Mouse (Mus musculus) retina, embryonic 14.5 days (tissue): ENCODE data around the gene Apol9b.

Experiments used
- DNase-seq: peaks from one replicate; pipeline ENCODE4 v3.0.0-alpha.2; 2015; ENCODE audit warnings: low spot score

Gene Apol9b

DNA sequence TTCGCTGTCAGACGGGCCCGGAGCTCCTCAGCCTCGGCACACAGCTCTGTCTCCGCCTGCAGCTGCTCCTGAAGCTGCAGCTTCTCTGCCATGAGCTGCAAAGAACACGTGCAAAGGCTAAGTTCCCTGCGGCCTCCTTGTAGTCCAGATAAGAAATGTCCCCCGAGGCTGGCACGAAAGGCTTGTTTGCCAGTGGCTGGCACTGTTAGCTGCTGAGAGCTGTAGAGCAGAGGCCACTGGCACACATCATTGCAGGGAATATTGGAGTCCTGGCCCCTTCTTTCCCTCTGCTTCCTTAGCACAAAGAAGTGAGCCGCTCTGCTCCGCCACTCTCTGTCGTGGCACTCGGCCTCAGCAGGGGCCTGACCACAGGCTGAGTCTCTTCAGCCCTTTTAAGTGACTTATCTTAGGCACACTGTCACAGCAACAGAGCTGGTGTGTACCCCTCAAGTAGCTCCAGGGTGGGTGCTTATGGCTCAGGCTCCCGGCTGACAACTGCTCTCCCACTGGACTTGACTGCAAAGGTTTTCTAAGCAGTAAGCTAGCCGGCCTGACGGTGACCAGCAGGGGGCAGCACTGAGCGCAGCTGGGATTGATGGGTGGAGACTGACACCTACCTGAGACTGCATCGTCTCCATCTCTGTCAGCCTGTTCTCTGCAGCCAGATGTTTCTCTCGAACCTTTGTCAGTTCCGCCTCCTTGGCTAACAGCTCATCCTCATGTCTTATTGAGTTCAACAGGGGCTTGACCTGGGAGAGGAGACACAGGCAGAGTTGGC is 46.5 kb downstream of the Apol9b start:
- DNase-seq: peak; percentile 88

DNA sequence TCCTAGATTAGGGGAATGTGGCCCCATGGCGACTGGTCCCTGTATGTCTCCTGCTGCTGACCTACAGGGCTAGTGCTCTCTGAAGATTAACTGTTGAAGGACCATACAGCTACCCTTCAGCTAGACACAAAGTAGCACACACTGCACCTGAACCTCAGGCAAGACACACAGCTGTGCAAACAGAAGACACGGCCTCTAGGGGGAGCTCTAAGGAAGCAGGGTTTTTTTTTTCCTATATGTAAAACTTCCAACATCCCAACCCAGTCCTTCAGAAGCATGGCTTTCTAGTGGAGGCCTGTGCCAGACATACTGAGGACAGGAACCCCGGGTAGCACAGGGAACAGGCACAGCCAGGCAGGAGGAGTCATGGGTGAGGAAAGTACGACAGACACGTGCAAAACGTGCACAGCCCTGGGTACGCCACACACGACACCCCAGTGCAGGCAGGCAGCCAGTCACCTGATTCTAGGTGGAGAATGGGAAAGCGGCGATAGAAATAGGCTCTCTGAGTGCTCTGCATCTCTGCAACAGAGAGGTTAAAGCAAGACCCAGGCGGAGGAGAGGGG is 53.7 kb downstream of the Apol9b start:
- peak; percentile 65 for DNase-seq

DNA sequence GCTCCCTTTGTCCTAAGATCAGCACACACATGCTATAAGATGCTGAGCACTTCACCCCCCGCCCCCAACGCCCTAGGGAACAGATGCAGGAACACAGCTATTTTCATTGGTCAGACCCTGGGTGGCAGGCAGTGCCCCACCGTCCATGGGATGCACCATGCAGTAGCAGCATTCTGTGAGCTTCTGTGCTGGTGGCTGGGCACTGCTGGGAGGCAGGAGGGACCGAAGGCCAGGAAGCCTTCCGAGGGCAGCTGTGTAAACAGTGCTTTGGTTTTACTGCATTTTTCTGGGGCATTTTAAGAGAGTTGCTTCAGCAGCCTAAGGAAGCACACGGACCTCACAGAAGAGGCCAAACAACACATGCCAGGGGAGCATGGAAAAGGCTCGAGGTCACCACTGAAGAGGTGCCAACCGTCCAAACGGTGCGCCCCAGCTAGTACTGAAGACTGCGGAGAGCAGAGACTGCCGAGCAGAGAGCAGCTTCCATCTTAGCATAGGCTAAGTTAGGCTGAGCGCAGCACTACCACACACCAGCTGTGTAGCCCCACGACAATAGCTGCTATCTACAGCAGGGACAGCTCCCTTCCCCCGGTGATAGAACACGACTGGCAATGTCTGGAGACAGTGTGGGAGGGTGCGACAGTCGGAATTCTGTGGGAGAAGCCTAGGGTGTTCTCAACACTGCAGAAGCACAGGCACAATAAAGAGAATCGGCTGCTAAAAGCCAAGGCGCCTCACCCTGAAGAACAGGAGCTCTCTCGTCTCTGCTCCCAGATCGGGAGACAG is 55.4 kb downstream of the Apol9b start:
- DNase-seq: no peak

DNA sequence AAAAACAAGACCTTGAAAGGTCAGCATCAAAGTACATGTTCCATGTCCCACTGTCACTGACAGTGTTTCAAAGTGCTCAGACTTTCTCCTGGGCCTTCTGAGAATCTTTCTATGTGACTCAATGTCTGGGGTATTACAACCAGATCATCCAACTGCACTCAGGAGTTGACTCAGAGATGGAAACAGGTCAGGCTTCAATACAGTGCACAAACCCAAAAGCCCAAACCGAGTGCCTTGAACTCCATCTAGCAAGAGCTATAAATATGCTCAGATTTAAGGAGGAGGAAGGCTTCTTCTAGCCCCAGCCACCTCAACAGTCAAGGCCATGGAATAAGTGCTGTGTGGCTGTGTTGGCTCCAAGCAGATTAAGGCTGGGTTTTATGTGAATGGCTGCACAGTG is 57.0 kb downstream of the Apol9b start:
- DNase-seq: no peak
